Mouse (Mus musculus) natural killer cell, adult 2 months (primary cell): Measurements from ENCODE around the gene Ddx17.

Source experiments
- DNase-seq, 2 experiments: peaks; one replicate each; pipeline ENCODE4 v3.0.0; 2022; ENCODE audit warnings: low spot score in 2 of 2

Ddx17 gene

DNA sequence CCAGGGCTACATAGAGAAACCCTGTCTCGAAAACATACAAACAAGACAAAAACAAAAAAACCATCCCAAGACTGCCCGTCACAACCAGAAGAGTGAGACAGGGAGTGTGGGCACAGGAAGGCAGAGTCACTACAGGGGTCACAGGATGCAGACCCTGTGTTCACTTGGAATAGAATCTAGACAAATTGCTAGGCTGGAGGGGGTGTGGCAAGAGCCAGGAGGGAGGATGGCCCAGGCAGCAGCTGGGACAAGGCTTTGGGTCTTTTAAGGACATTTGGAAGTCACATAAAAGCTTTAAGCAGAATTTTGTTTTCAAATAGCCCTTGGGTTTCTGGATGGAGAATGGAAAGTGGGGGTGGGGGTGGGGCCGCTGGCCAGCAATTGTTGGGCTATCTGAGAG, 28.0 kb downstream of the Ddx17 start:
- DNase-seq = no peak

DNA sequence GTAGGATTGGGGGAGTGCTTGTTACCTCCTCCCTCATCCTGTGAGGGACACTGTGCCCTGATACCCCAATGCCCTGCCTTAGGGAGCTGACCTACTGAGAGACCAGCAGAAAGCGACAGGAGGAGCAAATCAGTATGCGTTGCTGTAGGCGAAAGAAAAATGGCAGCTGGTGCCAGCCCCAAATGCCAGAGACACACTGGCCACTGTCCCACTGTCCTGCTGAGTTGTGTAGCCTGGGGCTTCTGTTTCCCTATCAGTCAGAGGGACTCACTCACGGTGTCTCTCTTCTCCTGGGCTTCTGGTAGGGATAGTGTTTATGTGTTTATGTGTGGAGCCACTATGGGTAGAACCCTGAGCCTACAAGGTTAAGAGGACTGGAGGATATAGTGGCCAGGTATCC, 28.8 kb downstream of the Ddx17 start:
- DNase-seq = no peak

- DNase-seq = no peak
Measured at GRCm38 (mm10) chr15:79516171-79517096, 30.1 kb downstream of the Ddx17 start, which contains the start of gene Kdelr3. Gene Kdelr3 (plus strand): TSS chr15:79516411.

- no peak for DNase-seq
Measured at GRCm38 (mm10) chr15:79513940-79514339, 32.6 kb downstream of the Ddx17 start.

DNA sequence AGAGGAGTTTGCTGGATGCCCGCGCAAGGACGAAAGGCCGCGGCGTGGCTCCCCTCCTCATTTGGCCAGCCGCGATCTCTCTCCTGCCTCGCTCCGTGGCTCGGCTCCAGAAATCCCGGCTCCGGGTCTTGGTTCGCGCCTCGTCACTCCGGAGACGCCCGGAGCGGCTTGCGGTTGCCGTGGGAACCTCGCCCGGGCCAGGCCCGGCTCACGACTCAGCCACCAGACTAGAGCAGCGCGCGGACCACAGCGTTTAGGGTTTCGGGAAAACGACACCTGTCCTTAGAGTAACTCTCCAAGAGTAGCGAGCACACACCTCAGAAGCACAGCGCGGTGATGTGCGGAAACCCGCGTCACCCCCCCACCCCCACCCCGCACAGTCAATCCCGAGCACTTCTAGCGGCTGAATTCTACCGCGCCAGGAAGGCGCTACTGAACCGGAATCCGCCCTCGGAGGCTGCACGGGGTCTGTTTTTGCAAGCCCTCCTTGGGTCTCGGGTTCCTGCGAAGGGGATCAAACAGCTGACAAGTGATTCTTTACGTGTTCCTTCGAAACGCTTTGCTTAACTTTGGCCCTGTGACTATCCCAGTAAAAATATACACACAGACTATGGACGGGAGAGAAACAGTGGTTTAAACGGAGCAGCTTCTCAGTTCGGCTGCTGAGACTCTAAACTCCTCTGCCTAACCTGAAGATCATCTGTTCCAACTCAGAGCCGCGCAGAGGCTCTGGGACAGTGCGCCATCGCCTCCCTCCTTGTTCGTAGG, 34.8 kb downstream of the Ddx17 start:
- no peak for DNase-seq

DNA sequence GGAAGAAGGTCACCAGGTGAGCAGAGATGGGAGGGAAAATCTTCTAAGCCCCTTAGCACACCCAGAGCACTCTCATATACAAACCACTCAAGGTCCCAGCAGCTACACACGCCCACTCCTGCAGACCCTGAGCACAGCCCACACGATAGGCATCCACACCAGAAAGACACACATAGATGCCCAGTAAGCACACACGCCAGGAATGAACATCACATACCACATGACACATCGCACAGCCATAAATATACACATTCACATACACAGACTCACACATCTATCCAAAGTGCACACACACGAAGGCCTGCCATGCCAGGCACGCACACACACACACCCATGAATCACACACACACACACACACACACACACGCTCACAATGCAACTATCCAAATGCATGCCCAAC, 36.1 kb downstream of the Ddx17 start:
- no peak for DNase-seq

DNA sequence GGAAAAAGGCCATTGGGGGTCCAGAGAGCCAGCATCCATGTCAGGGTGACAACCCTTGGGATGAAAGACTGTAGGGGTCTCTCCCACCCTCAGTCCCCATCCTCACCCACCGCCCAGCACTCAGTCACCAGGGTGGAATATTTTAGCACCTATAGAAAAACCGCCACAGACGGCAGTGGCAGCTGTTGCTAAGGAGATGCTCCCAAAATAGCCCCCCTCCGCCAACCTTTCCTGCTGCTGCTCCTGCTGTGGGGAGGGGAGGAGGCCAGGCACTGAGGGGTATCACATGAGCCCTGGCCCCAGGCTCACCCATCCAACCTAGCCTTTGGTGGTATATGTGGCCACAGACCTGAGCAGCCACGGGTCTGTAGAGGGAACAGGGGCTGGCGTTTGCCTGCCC, 36.5 kb downstream of the Ddx17 start:
- no peak for DNase-seq

- no peak for DNase-seq
Measured at GRCm38 (mm10) chr15:79507055-79507828, 39.3 kb downstream of the Ddx17 start.

GRCm38 (mm10) chr15:79506460-79506859, 40.1 kb downstream of the Ddx17 start:
- DNase-seq = no peak

DNA sequence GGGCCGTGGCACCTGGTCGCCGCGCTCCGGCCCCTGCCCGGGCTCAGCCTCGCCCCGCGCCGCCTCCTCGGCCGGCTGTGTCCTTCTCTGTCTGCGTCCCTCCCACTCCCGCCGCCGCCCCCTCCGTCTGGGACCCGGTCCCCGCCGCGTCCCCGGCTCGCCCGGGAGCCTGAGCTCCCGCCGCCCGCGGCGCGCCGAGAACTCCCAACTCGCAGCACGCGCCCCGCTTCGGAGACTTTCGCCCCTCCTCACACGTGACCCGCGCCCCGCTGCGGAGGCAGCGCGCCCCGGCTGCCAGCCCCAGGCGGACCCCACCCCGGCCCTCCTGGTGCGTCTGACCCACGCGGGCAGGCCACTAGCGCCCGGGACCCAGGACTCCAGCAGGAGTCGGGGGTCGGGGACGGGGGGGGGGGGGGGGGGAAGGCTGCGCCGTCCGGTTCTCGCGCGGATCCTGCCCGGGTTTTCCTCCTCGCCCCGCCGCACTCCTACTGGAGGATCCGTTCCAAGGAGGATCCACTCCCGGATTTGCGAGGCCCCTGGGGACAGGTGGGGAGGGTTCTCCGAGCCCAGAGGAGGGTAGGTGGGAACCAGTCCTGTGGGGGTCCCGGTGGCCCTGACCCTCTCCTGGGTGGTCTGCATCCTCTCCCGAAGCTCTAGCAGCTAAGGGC, 40.8 kb downstream of the Ddx17 start:
- DNase-seq = no peak

DNA sequence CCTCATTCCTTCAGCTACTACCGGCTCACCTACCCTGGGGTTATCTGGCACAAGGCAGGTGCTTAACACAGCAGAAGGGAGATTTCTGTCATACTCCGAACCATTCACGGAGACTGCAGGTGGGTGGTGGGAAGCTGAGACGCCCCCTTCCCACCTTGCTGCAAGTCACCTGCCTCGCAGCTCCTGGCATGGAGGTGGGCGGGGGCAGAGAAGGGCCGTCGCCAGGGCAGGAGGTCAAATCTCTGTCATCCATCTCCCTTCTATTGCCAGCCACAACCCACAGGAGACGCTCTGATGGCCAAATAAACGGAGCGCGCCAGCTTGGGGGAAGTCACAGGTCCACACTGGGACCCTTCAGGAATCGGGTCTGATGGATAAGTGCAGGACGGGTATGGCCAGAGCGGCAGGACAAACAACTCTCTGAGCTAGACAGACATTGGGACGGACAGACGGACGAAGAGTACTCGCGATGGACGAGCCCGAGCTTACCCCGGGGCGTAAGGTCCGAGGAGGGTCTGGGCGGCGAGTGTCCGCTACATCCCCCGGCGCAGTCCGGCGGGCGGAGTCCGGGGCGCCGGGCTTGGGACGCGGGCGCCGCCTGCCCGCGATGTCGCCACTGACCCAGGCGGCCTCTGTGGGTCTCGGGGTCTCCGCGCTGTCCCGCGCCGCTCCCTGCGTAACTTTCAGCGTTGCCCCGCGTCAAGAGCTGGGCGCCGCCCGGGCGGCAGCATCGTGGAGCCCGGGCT, 41.7 kb downstream of the Ddx17 start, which contains the start of gene Kcnj4:
TSS of gene Kcnj4 (minus strand) at position 535 of the 746 bp plus-strand sequence.
- DNase-seq = no peak

GRCm38 (mm10) chr15:79503438-79503837, 43.1 kb downstream of the Ddx17 start:
- no peak for DNase-seq

DNA sequence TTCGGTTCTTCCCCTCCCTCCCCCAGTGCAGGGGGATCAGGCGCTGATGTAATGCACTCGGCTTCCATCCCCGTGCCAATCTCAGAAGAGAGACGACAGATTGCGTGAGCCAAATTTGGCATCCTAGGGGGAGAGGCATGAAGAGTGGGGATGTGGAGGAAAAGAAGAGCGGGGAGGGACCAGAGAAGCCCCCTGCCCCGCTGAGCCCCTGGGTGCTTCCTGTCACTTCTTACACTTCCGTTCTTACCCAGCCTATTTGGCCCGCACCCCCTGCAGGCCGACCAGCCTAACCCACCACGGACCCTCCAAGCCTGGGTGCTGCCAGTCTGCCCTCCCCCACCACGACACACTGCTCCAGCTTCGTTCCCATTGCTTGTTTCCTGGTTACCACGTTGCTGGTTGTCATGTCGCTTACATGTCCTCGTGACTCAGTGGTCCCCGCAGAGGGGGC, 43.6 kb downstream of the Ddx17 start:
- DNase-seq = no peak

- no peak for DNase-seq
Measured at GRCm38 (mm10) chr15:79500110-79500509, 46.4 kb downstream of the Ddx17 start.

GRCm38 (mm10) chr15:79493527-79493926, 53.0 kb downstream of the Ddx17 start:
- DNase-seq = no peak

DNA sequence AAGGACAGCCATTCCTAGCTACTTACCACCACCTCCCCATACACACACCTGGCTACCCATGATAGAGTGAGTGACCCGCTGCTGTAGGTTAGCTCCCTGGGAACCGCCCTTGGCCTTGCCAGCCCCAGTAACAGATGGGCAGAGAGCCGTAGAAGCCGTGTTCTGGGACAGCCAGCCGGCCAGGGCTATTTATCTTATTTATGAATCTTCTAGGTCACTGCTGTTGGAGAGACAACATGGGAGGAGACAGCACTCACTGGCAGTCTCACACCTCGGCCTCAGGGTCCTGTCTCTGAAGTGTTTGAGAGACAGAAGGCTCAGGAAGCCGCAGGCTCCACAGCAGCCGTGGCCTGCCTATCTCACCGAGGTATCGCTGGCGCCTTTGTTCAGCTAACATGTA, 57.1 kb downstream of the Ddx17 start:
- DNase-seq = no peak

- no peak for DNase-seq
Measured at GRCm38 (mm10) chr15:79481181-79481688, 65.3 kb downstream of the Ddx17 start.
